Mouse (Mus musculus) left cerebral cortex, adult 11 months (tissue): ENCODE data around the gene Agrp.
"Not testable (repeated sequence)": the region's sequence is repeated elsewhere in the genome, so short reads cannot be mapped to it uniquely, and the experiment has no call there.

Experiments
- DNase-seq: peaks from one replicate; pipeline ENCODE4 v3.0.0; 2022; ENCODE audit warnings: low spot score

The Agrp gene

DNA sequence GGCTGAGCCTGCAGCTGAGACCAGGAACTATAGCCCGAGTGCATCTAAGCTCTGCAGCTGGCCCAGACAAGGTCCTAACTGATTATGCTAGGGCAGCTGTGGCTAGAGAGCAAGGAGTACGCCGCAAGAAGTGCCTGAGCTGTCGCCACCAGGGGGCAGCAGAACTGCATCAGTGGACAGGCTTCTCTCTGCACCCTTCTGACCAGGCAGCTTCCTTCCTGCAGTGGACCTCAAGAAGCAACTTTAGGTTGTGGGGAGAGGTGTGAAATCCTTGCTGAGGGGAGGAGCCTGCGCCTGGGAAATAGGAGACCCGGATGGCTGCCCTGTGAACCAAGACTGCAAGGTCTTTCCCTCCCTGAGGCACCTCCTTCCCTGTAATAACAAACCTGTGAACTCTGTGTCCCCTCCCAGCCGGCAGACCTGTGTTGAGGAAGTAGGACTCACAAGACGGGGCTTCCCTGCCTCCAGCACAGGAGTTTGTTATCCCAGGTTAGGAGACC is 14.7 kb downstream of the Agrp start:
- peak; percentile 89 for DNase-seq

DNA sequence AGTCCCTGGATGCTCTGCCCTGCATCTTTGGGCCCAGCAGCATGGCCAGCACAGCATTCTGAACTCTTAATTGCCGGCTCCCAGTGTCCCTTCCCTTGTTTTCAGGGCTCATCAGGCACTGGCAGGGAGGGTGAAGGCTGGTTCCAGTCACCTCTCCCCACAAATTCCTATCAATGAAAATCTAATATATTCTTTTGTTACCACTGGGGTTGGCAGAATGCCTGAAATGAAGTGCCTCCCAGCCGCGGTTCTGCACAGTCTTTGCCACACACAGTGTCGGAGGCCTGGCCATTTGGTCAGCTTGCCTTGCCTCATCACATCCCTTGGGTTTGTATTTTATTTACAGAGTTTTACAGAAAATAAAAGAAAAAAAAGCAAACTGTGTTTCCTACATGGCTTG is 15.4 kb downstream of the Agrp start:
- no peak for DNase-seq

DNA sequence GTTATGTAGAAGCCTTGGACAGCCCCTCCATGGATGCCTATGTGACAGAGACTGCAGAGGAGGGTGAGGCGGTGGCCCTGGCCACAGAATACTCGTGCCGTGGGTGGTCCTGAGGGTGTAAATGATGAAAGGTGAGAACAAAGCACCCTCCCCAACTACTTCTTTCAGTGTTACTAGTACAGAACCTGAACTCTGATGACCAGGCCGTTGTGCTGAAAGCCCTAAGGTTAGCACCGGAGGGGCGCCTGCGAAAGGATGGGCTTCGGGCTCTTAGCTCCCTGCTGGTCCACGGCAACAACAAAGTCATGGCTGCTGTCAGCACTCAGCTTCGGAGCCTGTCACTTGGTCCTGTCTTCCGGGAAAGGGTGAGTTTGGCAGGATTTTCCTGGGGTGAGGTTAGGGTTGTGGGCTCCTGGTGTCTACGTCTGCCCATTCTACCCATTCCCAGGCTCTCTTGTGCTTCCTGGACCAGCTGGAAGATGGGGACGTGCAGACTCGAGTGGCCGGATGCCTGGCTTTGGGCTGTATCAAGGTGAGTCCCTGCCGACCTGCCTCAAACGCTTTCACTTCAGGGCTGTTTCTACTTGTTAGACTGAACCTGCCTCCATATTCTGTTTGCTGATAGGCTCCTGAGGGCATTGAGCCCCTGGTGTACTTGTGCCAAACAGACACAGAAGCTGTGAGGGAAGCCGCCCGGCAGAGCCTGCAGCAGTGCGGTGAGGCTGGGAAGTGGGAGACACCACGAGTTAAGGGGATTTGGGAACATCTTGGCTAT is 16.1 kb downstream of the Agrp start:
- no peak for DNase-seq

DNA sequence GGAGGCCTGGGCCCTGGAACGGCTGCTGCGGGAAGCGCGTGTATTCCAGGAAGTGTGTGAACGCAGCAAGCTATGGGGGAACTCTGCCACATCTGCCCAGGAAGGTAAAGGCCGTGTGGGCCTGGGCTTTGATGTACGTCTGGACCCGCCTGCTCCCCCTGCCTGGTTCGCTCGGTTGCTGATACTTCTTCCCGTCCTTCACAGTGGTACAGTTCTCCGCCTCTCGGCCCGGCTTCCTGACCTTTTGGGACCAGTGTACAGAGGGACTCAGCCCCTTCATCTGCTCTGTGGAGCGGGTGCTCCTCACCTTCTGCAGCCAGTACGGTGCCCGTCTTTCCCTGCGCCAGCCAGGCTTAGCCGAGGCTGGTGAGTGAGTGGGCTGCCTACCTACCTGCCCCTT is 17.0 kb downstream of the Agrp start:
- DNase-seq, result no peak

DNA sequence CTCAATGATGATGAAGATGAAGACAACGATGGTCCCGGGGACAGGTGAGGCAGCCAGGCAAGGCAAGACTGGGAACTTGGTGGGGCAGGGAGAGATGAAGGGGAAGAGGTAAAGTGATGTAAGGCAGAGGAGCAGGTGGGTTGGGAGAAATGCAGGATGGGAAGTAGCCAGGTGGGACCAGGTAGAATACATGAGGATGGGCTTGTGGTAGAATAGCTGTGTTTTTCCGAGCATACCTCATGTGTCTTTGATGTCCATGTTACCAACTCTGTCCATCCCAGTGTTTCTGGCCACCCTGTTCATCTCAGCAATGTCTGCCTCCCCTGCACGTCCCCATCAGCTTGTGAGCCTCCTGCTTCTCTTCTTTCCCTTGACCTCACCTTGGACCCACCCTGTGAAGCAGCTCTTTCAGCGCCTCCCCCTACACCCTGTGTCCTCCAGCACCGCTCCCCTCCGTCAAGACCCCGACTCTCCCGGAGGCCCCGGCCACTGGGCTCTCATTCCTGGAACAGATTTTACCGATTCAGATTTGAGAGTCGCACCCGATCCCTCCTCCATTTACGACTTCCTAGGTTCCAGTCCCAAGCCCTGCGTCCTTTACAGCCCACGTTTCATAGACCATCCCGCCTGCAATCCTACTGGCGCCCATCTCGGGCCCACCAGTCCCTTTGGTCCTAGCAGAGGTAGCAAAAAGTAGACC is 18.2 kb downstream of the Agrp start:
- DNase-seq, result no peak

DNA sequence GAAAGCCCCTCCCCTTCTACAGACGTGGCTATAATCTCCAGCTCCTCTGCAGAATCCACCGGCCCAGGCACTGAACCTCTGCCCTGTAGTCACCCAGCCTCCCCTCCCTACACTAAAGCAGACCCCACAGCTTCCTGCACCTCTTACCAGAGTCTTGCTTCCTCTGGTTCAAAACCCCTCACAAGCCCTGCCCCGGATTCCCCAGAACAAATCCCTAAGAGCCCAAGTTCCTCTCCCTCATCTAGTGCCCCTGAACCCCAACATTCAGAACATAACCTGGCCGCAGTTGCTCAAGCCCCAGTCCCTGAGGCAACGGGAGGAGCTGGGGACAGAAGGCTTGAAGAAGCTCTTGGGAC is 18.9 kb downstream of the Agrp start:
- DNase-seq, result no peak

DNA sequence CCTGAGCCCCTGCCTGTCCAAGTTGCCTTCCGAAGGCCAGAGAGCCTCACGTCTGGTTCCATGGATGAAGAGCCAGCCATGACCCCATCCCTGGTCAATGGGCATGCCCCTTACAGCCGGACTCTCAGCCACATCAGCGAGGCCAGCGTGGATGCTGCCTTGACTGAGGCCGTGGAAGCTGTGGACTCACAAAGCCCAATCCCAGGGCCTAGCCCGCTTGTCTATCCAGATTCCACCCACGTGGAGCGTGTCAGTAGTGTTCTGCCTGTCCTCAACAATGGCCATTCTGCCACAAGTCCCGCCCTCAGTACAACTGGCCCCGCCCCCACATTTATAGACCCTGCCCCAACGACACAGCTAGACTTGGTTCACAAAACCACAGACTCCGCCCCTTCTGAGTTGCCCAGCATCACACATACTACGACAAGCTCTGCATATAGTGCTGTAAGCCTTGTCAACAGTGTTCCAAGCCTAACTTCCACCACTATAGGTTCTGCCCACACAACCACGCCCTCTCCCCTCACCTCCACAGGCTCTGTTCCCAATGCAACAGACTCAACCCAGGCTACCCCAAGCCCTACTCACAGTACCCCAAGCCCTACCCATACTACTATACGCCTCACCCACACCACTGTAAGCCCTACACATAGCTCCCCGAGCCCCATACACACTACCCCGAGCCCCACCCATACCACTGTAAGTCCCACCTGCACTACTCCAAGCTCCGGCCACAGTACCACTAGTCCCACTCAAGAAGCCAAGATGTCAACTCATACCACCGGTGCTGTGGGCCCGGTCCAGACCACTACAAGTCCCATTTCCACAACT is 19.5 kb downstream of the Agrp start:
- no peak for DNase-seq

DNA sequence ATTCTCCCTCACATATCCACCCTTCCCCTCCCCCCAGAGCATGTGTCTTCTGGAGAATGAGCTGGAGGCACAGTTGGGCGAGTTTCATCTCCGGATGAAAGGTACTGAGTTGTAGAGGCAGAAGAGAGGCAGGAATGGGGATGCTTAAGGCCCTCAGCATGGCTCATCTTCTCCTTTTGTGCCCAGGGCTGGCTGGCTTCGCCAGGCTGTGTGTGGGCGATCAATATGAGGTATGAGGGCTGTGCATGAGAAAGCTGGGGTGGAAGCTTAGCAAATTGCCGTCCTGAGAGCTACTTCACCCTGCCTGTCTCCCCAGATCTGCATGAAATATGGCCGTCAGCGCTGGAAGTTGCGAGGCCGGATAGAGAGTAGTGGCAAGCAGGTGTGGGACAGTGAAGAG is 21.3 kb downstream of the Agrp start:
- DNase-seq, result no peak

DNA sequence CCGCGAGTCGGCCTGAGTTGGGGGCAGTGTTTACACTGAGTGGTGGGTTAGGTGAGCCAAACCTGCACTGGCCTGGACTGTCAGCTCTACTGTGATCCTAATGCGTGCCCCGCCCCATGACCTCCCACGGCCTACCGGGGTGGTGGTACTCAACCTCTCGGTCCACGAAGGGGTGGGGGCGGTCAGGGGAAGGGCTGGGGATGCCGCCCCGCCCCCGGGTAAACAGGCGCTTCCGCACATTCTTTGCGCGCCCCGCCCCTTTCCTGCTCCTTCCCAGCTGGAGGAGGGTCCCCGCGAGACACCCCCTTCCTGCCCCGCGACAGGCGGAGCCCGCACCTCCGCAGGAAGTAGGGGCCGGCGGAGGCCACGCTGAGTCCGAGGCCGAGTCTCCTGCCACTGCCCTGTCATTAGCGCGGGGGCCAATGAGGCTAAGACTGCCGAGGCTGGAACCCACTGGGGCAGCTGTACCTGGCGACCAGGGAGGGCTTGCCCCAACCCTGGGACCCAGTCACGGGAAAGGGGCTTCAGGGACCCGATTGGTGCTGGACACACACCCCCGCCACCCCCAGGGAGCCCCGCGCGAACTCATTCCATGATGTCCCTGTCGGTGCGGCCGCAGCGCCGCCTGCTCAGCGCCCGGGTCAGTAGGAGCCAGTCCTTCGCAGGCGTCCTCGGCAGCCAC is 23.2 kb downstream of the Agrp start:
- DNase-seq, result no peak

DNA sequence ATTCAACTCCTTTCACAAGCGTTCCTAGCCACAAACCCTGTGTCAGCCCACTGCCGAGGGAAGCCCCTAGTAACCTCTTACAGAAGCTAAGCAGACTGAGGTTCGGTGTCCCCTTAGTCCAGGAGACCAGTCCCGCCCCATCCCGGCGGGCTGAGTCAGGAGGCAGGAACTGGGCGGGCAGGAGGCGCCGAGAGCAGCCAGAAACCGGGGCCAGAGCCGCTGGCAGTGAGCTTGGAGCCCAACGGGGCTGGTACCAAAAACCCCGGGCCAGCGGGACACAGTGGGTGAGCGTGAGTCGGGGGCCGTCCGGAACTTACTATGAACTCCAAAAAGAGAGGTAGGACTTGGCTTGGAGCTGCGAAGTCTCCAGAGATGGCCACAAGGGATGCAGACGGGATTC is 24.2 kb downstream of the Agrp start:
- DNase-seq, result no peak

DNA sequence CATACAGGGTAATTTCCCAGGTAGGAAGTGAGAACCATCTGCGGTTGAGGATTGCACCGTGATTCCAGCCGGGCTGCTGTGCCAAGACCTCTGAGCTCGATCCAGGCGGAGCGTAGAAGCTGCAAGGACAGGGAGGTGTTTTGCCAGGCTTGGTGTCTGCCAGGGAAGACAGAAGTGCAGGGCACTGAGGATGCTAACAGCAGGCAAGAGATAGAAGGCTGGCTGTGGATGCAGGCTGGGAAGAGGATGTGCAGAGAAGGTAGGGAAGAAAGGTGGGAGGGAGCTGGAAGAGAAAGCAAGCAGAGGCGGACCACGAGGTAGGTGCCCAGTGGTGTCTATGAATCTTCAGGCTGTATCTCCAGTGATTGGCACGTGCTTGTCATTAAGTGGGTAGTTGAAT is 25.4 kb downstream of the Agrp start:
- no peak for DNase-seq

DNA sequence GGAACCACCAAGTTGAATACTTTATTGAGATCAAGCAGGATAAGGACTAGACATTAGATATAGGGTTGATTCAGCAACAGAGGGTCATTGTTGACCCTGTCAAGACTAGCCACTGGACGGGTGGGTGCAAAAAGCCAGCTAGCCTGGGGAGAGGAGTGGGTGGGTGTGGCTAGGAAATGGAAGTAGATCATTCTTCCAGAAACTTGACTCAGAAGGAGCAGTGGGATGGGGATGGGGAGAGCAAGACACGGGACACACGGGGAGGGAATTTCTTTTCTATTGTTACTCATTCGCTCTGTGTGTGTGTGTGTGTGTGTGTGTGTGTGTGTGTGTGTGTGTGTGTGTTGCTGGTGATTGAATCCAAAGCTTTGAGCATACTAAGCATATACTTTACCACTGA is 27.4 kb downstream of the Agrp start:
- DNase-seq, result no peak

DNA sequence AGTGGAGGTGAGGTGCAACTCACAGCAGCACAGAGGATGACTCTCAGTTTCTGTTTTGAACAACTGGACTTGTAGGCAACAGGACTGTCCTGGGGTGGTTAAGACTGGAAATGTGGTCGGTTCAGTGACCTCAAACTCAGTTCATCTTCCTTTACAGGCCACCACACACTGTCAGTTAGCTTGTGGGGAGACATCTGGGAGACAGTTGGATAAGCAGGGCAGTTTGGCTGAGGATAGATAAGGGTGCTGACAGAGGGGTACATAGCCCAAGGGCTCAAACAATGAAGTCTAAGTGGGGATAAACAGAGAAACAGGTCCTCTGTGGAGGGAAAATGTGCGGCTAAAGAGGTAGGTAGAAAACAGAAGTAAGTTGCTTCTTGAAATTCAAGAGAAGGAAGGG is 27.8 kb downstream of the Agrp start:
- no peak for DNase-seq

DNA sequence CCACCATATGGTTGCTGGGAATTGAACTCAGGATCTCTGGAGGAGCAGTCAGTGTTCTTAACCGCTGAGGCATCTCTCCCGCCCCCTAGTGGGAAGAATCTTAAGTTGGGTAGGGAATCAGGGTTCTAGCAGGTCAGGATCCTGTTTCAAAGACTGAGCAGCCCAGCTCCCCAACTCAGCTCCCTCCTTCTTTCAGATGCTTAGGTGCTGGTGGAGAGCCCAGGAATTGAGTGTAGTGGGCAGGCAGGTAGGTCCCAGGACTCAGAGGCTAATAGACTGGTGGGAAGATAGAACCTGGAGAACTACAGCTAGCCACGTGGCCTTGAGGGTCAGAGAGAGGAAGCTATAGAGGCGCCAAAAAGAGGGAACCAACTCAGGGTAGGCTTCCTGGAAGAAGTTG is 29.5 kb downstream of the Agrp start:
- DNase-seq, result no peak

DNA sequence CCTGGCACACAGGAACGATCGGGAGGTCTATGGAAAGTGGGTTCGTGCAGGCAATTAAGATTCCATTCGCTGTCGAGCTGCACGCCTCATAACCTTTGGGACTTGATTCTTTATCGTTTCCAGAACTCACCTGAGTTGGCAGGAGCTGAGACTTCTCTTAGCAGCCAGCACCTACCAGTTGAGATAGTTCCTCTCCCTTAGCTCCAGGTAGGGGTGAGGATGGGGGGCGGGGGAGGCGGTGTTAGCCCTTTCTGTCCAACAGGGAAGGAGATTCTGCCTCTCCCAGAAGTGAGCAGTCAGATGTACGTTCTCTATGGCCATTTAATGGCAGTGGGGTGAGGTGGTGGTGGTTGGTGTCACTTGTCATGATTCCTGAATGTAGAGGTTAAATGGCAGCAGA is 30.1 kb downstream of the Agrp start:
- DNase-seq, result no peak

DNA sequence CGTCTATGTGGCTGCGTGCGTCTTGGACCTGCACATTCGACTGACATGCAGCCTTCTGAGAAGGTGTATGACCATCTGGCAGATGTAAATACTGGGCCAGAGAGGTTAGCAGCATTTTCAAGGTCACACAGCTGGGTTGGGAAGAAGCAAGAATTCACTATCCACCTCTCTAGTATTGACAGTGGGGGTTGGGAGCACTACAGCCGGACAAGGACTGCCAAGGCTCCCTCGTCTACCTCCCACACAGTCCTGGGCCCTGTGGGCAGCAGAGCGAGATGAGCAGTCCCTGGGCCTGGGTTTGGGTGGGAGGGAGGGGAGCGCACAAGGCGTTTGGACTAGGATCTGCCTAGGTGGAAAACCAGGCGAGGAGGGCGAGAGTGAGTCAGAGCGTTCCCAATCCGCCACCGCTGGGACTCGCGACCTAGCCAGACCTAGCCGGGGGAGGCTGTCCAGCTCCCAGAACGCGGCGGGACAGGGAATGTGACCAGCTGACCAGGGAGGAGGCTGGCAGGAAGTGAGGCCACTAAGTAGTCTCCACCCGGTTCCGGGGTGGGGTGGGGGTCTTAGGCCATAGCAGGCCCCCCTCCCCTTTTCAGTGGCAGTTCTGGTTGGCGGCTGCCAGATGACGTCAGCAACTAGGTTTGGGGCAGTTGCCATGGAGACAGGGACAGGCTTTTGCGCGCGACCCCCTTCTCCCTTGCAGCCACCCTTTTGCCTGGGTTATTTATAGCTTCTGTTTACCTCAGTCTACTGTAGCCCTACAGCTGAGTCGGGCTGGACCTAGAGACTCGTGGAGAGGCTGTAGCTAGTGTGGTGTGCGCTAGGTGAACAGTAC is 30.8 kb downstream of the Agrp start:
- DNase-seq, result peak; percentile 82

DNA sequence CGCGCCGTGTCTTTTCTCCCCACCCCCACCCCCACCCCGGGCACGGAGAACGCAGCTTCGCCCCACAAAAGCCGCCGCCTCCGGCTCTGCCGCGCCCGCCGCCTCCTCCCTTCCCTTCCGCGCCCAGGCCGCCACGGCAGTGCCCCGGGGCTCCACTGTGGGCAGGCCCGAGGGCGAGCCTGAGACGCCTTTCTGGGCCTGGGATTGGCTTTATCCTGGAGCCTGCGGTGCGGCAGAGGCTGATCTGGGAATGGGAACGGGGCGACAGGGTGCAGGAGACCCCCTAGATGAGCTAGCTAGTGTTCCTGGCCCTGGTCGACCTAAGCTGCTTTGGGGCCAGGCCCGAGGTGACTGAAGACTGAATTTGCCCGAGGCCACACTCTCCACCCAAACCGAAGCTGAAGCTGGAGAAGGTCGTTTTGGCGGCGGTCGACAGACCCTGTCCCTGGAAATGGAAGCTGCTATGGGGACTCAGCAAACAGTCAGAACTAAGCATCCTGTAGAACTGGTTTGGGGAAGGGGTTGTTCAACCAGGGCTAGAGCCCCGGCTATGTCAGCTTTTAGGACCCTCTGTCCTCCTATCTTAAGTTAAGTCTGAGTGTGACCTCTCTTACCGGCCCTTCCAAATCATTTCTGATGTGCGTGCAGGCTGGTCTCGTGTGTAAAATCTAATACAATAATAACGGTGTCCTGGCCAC is 31.6 kb downstream of the Agrp start:
- no peak for DNase-seq

DNA sequence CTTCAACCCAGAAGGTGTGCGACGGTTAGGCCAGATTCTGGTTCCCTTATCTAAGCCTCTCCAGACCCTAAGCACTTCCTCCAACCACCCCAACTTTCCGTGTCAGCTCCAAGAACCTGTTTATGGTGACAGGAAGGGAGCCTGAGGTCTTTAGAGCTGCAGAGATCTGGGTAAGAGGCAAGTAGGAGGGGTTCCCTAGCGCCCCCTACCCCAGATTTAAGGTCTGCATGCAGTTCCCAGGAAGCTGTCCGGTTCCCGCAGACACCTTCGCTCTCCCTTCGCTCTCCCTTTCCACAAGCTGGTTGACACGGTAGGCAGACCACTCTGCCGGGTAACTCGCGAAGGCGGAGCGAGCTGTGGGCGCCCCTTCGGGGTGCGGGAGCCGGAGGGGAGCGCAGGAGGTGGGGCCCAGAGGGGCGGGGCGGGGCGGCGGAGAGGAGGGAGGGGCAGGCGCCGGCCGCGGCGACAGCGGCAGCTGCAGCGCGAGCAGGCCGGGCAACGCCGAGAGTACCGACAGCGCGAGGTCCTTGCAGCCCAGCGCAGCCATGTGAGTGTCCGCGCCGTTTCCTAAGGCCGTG is 32.3 kb downstream of the Agrp start, which contains the start of gene Ripor1:
TSS of gene Ripor1 (plus strand) at position 452 of the 578 bp plus-strand sequence.
- DNase-seq, result no peak

DNA sequence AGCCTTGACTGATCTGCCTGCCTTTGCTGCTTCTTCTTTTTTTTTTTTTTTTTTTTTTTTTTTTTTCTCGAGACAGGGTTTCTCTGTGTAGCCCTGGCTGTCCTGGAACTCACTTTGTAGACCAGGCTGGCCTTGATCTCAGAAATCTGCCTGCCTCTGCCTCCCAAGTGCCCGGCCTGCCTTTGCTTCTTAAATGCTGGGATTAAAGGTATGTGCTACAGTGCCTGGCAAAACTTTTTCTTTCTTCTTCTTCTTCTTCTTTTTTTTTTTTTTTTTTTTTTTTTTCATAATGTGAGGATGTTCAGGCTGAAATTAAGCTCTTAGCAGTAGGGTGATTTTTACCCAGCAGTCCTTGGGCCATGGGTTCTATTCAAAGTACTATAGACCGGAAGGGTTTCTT is 34.7 kb downstream of the Agrp start:
- DNase-seq, result not testable (repeated sequence)

DNA sequence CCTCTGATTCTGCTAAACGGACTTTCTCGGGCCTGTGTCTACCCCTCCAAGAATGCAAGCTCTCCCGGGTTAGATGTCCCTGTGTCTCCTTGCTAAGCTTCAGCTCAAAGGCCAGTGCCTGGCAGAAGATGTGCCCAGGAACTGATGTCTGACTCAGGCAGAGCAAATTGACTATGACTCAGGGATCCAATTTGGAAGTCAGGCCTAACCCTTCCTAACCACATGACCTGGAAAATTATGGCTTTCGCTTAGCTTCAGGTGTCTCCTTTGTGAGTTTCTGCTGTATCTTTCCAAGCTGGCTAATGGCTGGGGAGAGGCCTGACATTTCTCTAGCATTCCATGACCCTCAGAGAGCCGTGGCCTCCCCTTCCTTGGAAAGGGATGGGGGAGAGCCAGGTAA is 35.9 kb downstream of the Agrp start:
- no peak for DNase-seq
